Mouse (Mus musculus): ENCODE data around the gene Dhx37. TPM values are rescaled to one million over a fixed set of nuclear protein-coding genes. Genes with fewer than 3 reads are reported as not detected.

The Dhx37 gene
- total and polyA plus RNA-seq, 3 experiments, result 27.4 to 549 (median 55.3) TPM

- no peak for TF ChIP-seq CHD1 (IDR thresholded peaks at IDR 0.05; ENCODE audit: low read depth, low read length)
- no peak for TF ChIP-seq MAX (IDR thresholded peaks at IDR 0.05; ENCODE audit: low read length)
- TF ChIP-seq NRF1 (IDR thresholded peaks at IDR 0.05; ENCODE audit: insufficient read depth, low read depth, low read length, poor library complexity, severe bottlenecking), result 0 out of 2 replicates have a peak, but pooled peaks have one; percentile 30
- peak; percentile 98 for TF ChIP-seq TBP (IDR thresholded peaks at IDR 0.05; ENCODE audit: low read depth, low read length)
- no peak for TF ChIP-seq USF2 (IDR thresholded peaks at IDR 0.05; ENCODE audit: borderline replicate concordance in 1 of 2, insufficient read depth in 1 of 2, low read depth in 1 of 2, low read length in 2 of 2)
- no peak for TF ChIP-seq TCF12 (IDR thresholded peaks at IDR 0.05; ENCODE audit: low read depth, low read length)
- no peak for TF ChIP-seq ZMIZ1 (IDR thresholded peaks at IDR 0.05; ENCODE audit: low read depth, low read length)
- no peak for TF ChIP-seq POLR2AphosphoS5 (IDR thresholded peaks at IDR 0.05; ENCODE audit: borderline replicate concordance, low read depth, low read length)
- no peak for TF ChIP-seq NELFE (IDR thresholded peaks at IDR 0.05; ENCODE audit: low read depth, low read length)
- TF ChIP-seq RAD21 (IDR thresholded peaks at IDR 0.05; ENCODE audit: low read depth, low read length), result no peak
- TF ChIP-seq ZC3H11A (IDR thresholded peaks at IDR 0.05; ENCODE audit: low read depth, low read length), result no peak
- TF ChIP-seq UBTF (IDR thresholded peaks at IDR 0.05; ENCODE audit: borderline replicate concordance, insufficient read depth, low read depth, low read length), result no peak
- no peak for TF ChIP-seq ZKSCAN1 (IDR thresholded peaks at IDR 0.05; ENCODE audit: low read depth, low read length)
- peak; percentile 93 for TF ChIP-seq ZNF384 (IDR thresholded peaks at IDR 0.05; ENCODE audit: low read depth, low read length)
Observed at GRCm38 (mm10) chr5:125409348-125410090, 24.4 kb downstream of the Dhx37 start (continued).

- Histone ChIP-seq H3K9ac (ENCODE audit: control insufficient read depth, low read depth, low read length, poor library complexity, severe bottlenecking) (peak overlapping the region; percentile 80), H3K36me3 (ENCODE audit: control insufficient read depth in 1 of 2, insufficient read depth in 2 of 2, low read length in 2 of 2) (peaks cover 0 to 5% of the 10 kb centered on the region in 2 experiments; a peak in 1 of 4 replicates), H3K4me3 (ENCODE audit: control insufficient read depth in 1 of 2, insufficient read depth in 1 of 2, low read depth in 2 of 2, low read length in 2 of 2) (peak overlapping the region; percentile 72 to 87), H3K27ac (ENCODE audit: control insufficient read depth, low read depth, low read length) (peak overlapping the region; percentile 84), H3K79me2 (ENCODE audit: control insufficient read depth, insufficient read depth, low read length, poor library complexity) (no peaks in the 10 kb centered on the region; the same call in 1 of the 2 replicates), H3K4me1 (ENCODE audit: control insufficient read depth in 1 of 2, insufficient read depth in 2 of 2, low read length in 2 of 2) (peaks cover 0 to 6% of the 10 kb centered on the region in 2 experiments; a peak in 1 of 4 replicates), H3K27me3 (ENCODE audit: control insufficient read depth in 1 of 2, insufficient read depth in 2 of 2, low read length in 2 of 2) (no peaks in the 10 kb centered on the region), H3K9me3 (replicated peaks; ENCODE audit: insufficient read depth, low read length) (no peaks in the 10 kb centered on the region)
- peak; percentile 51; the same call in 1 of the 2 replicates for TF ChIP-seq KAT2A (conservative IDR thresholded peaks at IDR 0.05; ENCODE audit: low read depth, low read length)
- TF ChIP-seq MYC (IDR thresholded peaks at IDR 0.05; ENCODE audit: low read depth, low read length), result peak; percentile 40; the same call in 1 of the 2 replicates
- peak; percentile 62 for TF ChIP-seq ELF1 (IDR thresholded peaks at IDR 0.05; ENCODE audit: low read depth, low read length)
- no peak for TF ChIP-seq JUND (IDR thresholded peaks at IDR 0.05; ENCODE audit: low read depth, low read length)
- no peak for TF ChIP-seq ZMIZ1 (IDR thresholded peaks at IDR 0.05; ENCODE audit: low read depth, low read length)
- no peak for TF ChIP-seq MAX (IDR thresholded peaks at IDR 0.05; ENCODE audit: low read length)
- TF ChIP-seq E2F4 (IDR thresholded peaks at IDR 0.05; ENCODE audit: borderline replicate concordance, low read depth, low read length), result 0 out of 2 replicates have a peak, but pooled peaks have one; percentile 66
- no peak for TF ChIP-seq CHD1 (IDR thresholded peaks at IDR 0.05; ENCODE audit: low read depth, low read length)
- TF ChIP-seq GATA1 (IDR thresholded peaks at IDR 0.05; ENCODE audit: low read depth, low read length), result peak; percentile 78
- peak; percentile 26; the same call in 1 of the 2 replicates for TF ChIP-seq TAL1 (IDR thresholded peaks at IDR 0.05; ENCODE audit: low read length)
- TF ChIP-seq ETS1 (IDR thresholded peaks at IDR 0.05; ENCODE audit: low read depth, low read length), result peak; percentile 34; the same call in 1 of the 2 replicates
- TF ChIP-seq SIN3A (IDR thresholded peaks at IDR 0.05; ENCODE audit: low read length), result 0 out of 2 replicates have a peak, but pooled peaks have one; percentile 30
- TF ChIP-seq TBP (IDR thresholded peaks at IDR 0.05; ENCODE audit: low read depth, low read length), result peak; percentile 98
- TF ChIP-seq MAFK (IDR thresholded peaks at IDR 0.05; ENCODE audit: borderline replicate concordance, low read depth, low read length), result peak; percentile 97
- peak; percentile 94 for DNase-seq (ENCODE audit: low read depth, low spot score)
Observed at GRCm38 (mm10) chr5:125408842-125409241, 25.1 kb downstream of the Dhx37 start.

Data from MEL (cell line).